Mouse (Mus musculus): ENCODE measurements around the gene Cops7b.

The Cops7b gene

GRCm38 (mm10) chr1:86598516-86598915 lies 15.8 kb downstream of the Cops7b start:
- DNase-seq, result peak in 1 of 2 experiments; percentile 16

GRCm38 (mm10) chr1:86600117-86600516 lies 17.4 kb downstream of the Cops7b start:
- DNase-seq, result no peak

- no peak for DNase-seq
Measured at GRCm38 (mm10) chr1:86610954-86611353, 28.2 kb downstream of the Cops7b start.

GRCm38 (mm10) chr1:86612081-86612480 lies 29.4 kb downstream of the Cops7b start:
- no peak for DNase-seq

- no peak for DNase-seq
Measured at GRCm38 (mm10) chr1:86614269-86614668, 31.6 kb downstream of the Cops7b start.

GRCm38 (mm10) chr1:86618454-86619125 lies 35.9 kb downstream of the Cops7b start:
- peak in 1 of 2 experiments; percentile 68 for DNase-seq

- no peak for DNase-seq
Measured at GRCm38 (mm10) chr1:86622296-86622695, 39.6 kb downstream of the Cops7b start.

- DNase-seq, result no peak
Measured at GRCm38 (mm10) chr1:86623001-86624000, 40.6 kb downstream of the Cops7b start.

GRCm38 (mm10) chr1:86628270-86628669 lies 45.6 kb downstream of the Cops7b start:
- DNase-seq, result no peak

- DNase-seq, result no peak
Measured at GRCm38 (mm10) chr1:86629936-86630335, 47.2 kb downstream of the Cops7b start.

GRCm38 (mm10) chr1:86630527-86630926 lies 47.8 kb downstream of the Cops7b start:
- DNase-seq, result no peak

- no peak for DNase-seq
Measured at GRCm38 (mm10) chr1:86632732-86633380, 50.2 kb downstream of the Cops7b start.

- no peak for DNase-seq
Measured at GRCm38 (mm10) chr1:86633434-86633833, 50.7 kb downstream of the Cops7b start.

- DNase-seq, result no peak
Measured at GRCm38 (mm10) chr1:86633840-86634750, 51.4 kb downstream of the Cops7b start.

GRCm38 (mm10) chr1:86634751-86635359 lies 52.2 kb downstream of the Cops7b start:
- no peak for DNase-seq

GRCm38 (mm10) chr1:86643101-86643809 lies 60.6 kb downstream of the Cops7b start:
- DNase-seq, result no peak

GRCm38 (mm10) chr1:86647517-86647916 lies 64.8 kb downstream of the Cops7b start:
- no peak for DNase-seq

GRCm38 (mm10) chr1:86650272-86650671 lies 67.6 kb downstream of the Cops7b start:
- DNase-seq, result peak; percentile 43 to 64

GRCm38 (mm10) chr1:86652675-86653074 lies 70.0 kb downstream of the Cops7b start:
- no peak for DNase-seq

GRCm38 (mm10) chr1:86657071-86657470 lies 74.4 kb downstream of the Cops7b start:
- no peak for DNase-seq

Measured in lung, postnatal 4 days (tissue).